Mouse (Mus musculus): ENCODE results near the gene Grin2b. TPM values are rescaled to one million over a fixed set of nuclear protein-coding genes. Genes with fewer than 3 reads are reported as not detected.

The Grin2b gene
- total RNA-seq, 2 experiments from 2014 or later = 0.03 to 0.16 TPM

- no peak for DNase-seq
Observed at GRCm38 (mm10) chr6:136008120-136008519, 165.2 kb downstream of the Grin2b start.

DNA sequence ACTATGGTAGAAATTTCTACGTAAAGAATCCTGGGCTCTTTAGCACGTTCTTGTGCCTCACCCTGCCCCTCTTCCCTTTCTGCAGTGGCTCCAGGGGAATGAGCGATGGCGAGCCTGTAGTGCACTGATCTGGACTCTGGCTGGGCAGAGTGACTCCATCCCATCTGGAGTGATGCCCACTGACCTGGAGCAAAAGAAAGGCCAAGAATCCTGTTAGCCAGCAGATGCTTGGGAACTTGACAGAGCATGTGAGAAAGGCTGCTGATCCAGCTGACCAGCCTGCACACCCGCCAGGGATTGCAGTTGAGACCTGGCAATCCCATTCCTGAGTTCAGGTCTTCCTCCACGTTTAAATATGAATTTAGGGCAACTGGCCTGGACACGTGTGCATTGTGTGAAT is 178.6 kb downstream of the Grin2b start:
- peak; percentile 15 for DNase-seq

- DNase-seq = no peak
Observed at GRCm38 (mm10) chr6:135993897-135994296, 179.4 kb downstream of the Grin2b start.

DNA sequence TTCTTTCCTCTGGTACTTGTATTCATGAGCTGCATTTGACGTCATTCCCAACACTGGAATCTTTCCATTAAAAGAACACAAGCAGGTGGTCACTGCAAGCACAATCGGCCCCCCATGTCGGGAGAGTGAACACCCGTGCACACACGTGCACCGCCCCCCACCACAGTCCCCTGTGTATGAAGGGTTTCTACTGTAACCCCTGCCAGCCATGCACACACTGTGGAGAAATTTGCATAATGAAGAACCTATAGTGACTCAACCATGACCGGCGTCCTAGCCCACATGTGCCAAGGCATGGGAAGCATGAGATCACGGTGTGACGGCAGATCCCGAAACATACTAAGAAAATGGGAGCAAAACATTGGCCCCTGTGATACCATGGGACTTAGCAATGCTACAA is 179.9 kb downstream of the Grin2b start:
- no peak for DNase-seq

DNA sequence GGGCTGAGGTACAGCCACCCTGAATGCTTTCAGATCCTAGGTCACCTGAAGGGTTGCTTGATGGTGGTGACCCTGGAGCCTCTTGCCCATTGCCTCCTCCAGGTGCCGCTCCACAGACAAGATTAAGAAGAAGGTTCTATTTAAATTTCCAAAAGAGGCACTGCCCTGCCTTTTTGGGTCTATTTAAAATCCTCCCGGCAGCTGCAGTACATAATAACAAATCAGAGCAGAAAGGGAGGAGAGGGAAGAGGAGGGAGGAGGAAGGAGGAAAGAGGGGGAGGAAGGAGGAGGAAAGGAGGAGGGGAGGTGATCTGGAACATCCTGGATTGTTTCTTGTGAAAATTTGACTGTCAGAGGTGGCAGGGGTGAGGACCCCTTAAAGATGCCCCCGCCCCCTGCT is 197.2 kb downstream of the Grin2b start:
- no peak for DNase-seq

DNA sequence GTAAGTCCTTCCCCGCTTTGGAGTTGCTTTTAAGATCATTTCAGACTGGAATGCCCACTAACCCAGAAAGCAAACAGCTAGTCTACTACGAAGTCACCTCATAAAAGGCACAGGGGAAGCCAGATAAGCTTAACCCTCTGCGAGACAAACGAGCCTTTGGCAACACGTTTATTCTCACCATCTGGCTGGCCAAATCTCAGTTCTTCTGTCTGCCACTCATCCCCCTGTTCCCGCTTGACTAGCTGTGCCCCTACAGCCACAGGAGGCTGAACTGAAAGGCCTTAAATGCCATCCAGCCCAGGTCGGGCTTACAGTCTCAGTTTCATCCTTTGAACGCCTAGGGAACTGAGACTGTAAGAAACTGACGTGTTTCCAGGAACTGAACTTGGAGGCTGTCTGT is 200.8 kb downstream of the Grin2b start:
- no peak for DNase-seq

- DNase-seq = no peak
Observed at GRCm38 (mm10) chr6:135971481-135971880, 201.8 kb downstream of the Grin2b start.

GRCm38 (mm10) chr6:135970716-135971318 is 202.5 kb downstream of the Grin2b start:
- no peak for DNase-seq

DNA sequence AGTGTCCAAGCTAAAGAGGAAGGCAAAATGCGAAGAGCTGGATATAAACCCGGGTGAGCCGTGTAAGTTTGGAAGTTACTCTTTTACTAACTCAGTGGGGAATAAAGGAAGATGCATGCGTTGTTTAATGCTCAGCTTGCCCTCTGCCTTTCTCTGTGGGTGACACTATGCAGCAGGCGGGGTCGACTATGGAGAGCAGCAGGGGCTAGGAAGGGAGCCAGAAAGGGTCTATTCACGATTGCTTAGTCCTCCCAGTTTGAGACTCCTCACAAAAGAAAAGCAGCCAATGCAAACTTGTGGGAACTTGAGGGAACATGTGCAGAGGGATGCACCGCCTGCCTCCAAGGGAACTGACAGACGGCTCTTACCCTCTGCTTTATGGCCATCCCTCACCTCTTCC is 211.5 kb downstream of the Grin2b start:
- DNase-seq = no peak

- DNase-seq = no peak
Observed at GRCm38 (mm10) chr6:135959629-135960028, 213.7 kb downstream of the Grin2b start.

DNA sequence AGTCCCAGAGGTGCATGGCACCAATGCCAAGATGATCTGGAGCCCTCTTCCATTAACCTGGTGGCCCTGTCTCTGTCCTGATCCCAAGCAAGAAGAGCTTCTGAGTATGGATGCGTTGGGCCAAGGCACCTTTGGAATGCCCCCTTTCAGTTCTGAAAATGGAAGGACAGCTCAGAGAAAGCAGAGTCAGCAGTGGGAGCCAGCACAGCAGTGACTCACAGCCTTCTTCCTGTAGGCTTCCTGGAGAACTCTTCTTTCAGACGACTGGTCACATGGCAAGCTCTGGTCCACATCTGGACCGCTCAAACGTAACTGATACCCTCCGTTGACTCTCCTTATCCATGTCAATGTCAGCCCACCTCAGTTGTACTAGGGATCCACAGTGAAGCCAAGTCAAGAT is 221.6 kb downstream of the Grin2b start:
- DNase-seq = no peak

- DNase-seq = no peak
Observed at GRCm38 (mm10) chr6:135945511-135945910, 227.8 kb downstream of the Grin2b start.

GRCm38 (mm10) chr6:135944358-135944757 is 229.0 kb downstream of the Grin2b start:
- DNase-seq = no peak

DNA sequence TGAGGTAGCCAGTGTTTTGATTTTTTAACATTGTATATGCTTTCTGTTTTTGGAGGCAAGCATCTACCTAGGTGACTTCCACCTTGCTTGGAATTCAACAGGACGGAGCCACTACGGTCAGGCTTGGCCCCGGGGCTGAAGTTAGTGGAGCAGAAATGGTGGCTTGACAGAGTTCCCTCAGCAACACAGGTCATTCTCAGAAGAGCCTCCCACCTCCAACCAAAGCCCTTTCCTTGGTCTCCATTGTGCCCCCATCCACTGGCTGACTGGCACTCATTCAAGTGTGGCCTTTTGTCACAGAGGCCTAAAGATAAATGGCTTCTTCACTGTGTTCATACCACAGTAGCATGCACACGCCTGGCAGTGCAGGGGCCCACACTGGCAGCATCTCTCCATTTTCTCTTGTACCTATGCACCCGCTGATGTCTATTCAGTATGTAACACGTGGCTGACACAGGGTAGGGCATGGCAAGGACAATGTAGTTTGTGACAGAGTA is 230.1 kb downstream of the Grin2b start:
- DNase-seq = no peak

GRCm38 (mm10) chr6:135932924-135933323 is 240.4 kb downstream of the Grin2b start:
- DNase-seq = no peak

DNA sequence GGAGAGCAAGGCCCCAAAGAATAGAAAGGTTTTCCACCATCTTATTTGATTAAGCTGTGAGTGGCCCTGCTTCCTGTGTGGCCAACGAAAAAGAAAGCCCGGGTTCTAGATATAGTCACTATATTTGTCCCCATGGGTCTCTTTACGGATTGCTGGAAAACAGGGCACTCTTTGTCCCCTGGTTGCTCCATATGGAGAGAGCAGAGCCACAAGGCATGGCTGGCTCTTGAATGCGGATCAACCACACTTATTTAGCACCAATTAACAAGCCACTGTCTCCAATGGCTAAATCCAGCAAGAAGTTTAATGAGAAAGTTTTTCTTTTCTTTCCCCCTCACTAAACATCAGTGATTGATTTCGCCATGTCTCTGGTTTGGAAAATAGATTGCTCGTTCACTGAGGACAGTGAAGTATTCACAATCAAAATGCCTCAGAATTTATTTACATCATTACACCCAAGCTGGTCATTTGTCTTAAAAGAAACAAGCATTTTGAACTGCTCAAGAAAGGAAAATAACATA is 240.9 kb downstream of the Grin2b start:
- DNase-seq = no peak

DNA sequence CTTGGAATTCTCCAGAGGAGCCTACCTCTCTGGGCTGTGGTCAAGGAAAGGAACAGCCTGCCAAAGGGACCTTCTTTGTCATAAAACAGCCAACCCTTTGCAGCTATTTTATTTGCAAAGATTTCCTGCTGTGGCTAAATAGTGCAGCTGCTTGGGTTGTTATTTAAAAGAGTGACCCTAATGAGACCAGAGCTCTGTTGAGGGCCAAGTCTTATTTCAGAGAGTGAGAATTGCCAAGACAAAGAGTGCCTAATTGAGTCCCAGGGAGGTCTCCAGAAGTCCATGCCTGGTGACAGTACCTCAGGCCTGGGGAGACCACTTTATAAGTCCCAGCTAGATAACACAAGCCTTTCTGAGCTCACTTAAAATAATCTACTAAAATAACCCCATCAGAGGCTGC is 255.6 kb downstream of the Grin2b start:
- DNase-seq = no peak

DNA sequence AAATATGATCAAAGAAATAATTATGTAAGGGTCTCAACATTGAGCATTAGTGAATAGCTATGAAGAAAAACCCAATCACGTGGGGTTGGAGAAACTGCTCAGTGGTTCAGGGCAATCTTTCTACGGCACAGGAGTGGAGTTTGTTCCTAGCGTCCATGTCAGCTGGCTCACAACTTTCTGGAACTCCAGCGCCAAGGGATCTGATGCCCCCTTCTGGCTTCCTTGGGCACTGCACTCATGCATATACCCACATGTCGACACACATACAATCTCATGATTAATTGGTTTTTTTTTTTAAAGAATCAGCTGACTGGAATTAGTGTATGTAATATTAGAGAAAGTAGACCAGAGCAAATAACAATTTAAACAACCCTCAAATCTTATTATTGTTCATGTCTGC is 258.7 kb downstream of the Grin2b start:
- no peak for DNase-seq

DNA sequence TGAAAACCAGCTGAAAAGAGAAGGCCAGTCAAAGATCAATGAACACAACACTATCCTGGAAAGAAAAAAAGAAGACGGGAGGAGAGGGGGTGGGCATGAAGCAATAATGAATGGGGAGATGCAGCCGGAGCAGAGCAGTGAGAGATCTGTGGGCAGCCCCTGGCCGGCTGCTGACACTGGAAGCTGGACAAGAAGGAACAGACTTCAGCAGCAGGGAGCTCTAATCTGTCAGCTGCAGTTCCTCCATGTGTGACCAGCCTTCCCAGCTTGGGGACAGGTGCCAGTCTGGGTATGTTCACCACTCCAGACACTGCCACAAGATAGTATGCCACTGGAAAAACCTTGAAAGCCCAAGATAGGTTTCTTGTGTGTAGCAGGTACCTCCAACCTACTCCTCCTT is 261.2 kb downstream of the Grin2b start:
- no peak for DNase-seq

DNA sequence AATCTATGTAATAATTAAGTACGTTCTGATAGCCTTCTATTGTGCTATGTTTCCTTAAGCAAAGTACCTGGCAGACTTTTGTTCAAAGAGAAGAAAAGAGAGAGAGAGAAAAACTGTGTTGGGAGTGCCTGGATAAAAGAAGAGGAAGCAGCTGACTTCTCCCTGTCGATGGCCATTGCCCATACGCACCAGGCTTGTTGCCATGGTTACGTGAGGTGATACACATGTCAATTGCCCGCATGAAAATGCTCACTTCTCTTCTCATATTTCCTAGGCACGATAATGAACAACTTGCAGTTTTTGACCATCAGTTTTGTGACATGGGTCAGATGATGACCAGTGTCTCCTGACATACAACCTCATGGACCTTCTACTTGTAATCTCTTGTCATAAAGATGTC is 262.2 kb downstream of the Grin2b start:
- no peak for DNase-seq

DNA sequence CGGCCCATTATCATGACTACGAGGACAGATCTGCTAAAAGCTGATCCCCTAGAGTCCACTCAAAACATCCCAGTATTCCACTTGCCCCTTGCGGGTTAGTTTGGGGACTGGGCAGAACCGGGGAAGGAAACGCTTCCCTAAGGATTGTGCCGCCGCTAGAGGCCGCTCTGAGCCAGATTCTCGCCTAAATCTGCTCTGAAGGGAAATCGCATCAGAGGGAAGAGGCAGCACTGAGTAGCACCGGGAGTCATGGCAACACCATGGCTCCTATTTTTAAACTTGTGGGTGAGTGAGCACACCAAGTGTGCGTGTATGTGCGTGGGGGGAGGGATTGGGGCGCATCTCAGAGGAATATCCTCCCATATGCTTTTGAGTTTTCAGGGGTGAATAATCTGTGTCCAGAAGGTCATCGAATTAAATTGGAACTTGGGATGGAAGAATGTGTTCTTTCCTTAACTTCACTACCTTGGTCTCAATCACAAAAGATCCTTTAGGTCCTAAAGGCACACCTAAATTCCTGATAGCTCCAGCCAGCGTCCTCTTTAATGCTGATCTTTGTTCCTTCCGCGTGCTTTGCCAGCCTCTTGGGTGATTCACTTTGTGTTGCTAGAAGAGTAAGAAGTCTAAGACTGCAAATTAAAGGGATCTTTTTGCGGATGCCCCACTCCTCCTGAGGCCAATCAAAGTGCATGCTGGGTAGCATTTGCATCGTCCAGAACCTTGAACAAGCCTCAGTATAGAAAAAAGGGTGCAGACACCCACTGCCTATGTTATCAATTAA is 265.6 kb downstream of the Grin2b start:
- DNase-seq = peak; percentile 30

- DNase-seq = no peak
Observed at GRCm38 (mm10) chr6:135907137-135907536, 266.2 kb downstream of the Grin2b start.

GRCm38 (mm10) chr6:135904391-135904790 is 268.9 kb downstream of the Grin2b start:
- DNase-seq = no peak

- DNase-seq = no peak
Observed at GRCm38 (mm10) chr6:135900410-135900809, 272.9 kb downstream of the Grin2b start.

All from gastrocnemius, postnatal 25 days (tissue).